Mouse (Mus musculus): ENCODE data around the gene Csnk1g2. TPM values are rescaled to one million over a fixed set of nuclear protein-coding genes. Genes with fewer than 3 reads are reported as not detected.

The Csnk1g2 gene
- 100 to 1,000 TPM; 244 to 251 TPM for total RNA-seq (2021)
- long read RNA-seq, experiment 1, transcript Csnk1g2-201 (11 exons, 2,348 nt): major isoform, 29 of 285 reads
- long read RNA-seq, experiment 1, partial matches to known transcripts: 28 of 285 reads
- long read RNA-seq, experiment 1, other reads (novel, unspliced or antisense): 228 of 285 reads
- long read RNA-seq, experiment 2, transcript Csnk1g2-201 (11 exons, 2,348 nt): major isoform, 27 of 286 reads
- long read RNA-seq, experiment 2, partial matches to known transcripts: 12 of 286 reads
- long read RNA-seq, experiment 2, other reads (novel, unspliced or antisense): 247 of 286 reads

GRCm38 (mm10) chr10:80622661-80623456 lies at the start of gene Csnk1g2:
Gene Csnk1g2, plus strand, starts transcription at chr10:80622838.
- no peak for TF ChIP-seq CTCF (IDR thresholded peaks at IDR 0.05)
- intact Hi-C loops (cut with DNase I): loop anchor here (1.0 to 2.0 kb wide), 5 partner anchors 20 to 80 kb away; partner anchors contain the start of genes Btbd2, Izumo4 and Klf16
- Histone ChIP-seq H3K27ac (peak within 1 kb of the TSS; percentile 97), H3K4me3 (peak within 1 kb of the TSS; percentile 87)
- peak; percentile 55 to 61 for DNase-seq (ENCODE audit: extremely low spot score in 1 of 2, low spot score in 2 of 2)

- Histone ChIP-seq H3K4me3 (peak overlapping the region; percentile 36), H3K27ac (peak overlapping the region; percentile 96)
- intact Hi-C loops (cut with DNase I): no loop called here
- TF ChIP-seq CTCF (IDR thresholded peaks at IDR 0.05): no peak
- DNase-seq (ENCODE audit: extremely low spot score in 1 of 2, low spot score in 2 of 2): peak in 1 of 2 experiments; percentile 51
These were observed 48.7 kb upstream of the Csnk1g2 start for GRCm38 (mm10) chr10:80573944-80574343.

- Histone ChIP-seq H3K27ac (peak overlapping the region; percentile 96), H3K4me3 (peak overlapping the region; percentile 83)
- intact Hi-C loops (cut with DNase I): loop anchor here (5.0 kb wide), 1 partner anchor 102 kb away; the partner anchor contains the start of gene Mknk2
- DNase-seq (ENCODE audit: extremely low spot score in 1 of 2, low spot score in 2 of 2): peak in 1 of 2 experiments; percentile 23
- TF ChIP-seq CTCF (IDR thresholded peaks at IDR 0.05): no peak
These were observed 47.7 kb upstream of the Csnk1g2 start for GRCm38 (mm10) chr10:80574896-80575295.

DNA sequence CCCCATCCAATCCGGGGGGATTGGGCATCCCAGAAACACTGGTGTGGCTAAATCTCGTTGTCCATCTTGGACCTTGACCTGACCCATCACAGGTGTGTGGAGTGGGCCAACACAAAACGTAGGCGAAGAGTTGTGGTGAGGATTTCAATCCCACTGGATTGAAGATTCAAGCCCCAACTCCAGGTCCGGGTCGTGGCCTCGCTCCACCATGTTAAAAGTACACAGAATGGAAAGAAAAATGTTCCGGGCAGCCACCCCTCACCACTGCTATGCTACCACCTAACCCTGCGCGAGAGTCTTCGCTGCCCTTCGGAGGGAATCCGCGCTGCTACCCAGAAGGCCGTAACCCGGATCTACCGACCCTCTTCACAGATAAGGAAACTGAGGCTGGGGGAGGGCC lies 46.7 kb upstream of the Csnk1g2 start:
- intact Hi-C loops (cut with DNase I): loop anchor here (2.0 to 5.0 kb wide), 2 partner anchors 47 to 101 kb away; partner anchors contain the start of genes Csnk1g2 and Mknk2
- peak overlapping the region; percentile 83 for H3K4me3 ChIP-seq
- DNase-seq (ENCODE audit: extremely low spot score in 1 of 2, low spot score in 2 of 2): no peak
- H3K27ac ChIP-seq: peak overlapping the region; percentile 96
- TF ChIP-seq CTCF (IDR thresholded peaks at IDR 0.05): no peak

- TF ChIP-seq CTCF (IDR thresholded peaks at IDR 0.05): no peak; the same call in none of the 2 replicates
- Histone ChIP-seq H3K27ac (peak overlapping the region; percentile 96), H3K4me3 (peak overlapping the region; percentile 83)
- intact Hi-C loops (cut with DNase I): loop anchor here (1.0 to 5.0 kb wide), 3 partner anchors 10 to 101 kb away; partner anchors contain the start of genes Csnk1g2 and Mknk2
- DNase-seq (ENCODE audit: extremely low spot score in 1 of 2, low spot score in 2 of 2): no peak
These were observed 46.1 kb upstream of the Csnk1g2 start for GRCm38 (mm10) chr10:80576351-80577194.

GRCm38 (mm10) chr10:80577195-80578130 lies 45.2 kb upstream of the Csnk1g2 start, which contains the start of gene Klf16:
Gene Klf16, minus strand, starts transcription at chr10:80577321.
- peak; percentile 95 to 96 for DNase-seq (ENCODE audit: extremely low spot score in 1 of 2, low spot score in 2 of 2)
- Histone ChIP-seq H3K4me3 (peak within 1 kb of the TSS; percentile 83), H3K27ac (peak within 1 kb of the TSS; percentile 96)
- intact Hi-C loops (cut with DNase I): loop anchor here (1.0 to 5.0 kb wide), 3 partner anchors 11 to 100 kb away; partner anchors contain the start of genes Csnk1g2 and Mknk2
- TF ChIP-seq CTCF (IDR thresholded peaks at IDR 0.05): no peak

- TF ChIP-seq CTCF (IDR thresholded peaks at IDR 0.05): peak; percentile 75
- Histone ChIP-seq H3K27ac (peak overlapping the region; percentile 90), H3K4me3 (peak overlapping the region; percentile 83)
- intact Hi-C loops (cut with DNase I): loop anchor here (5.0 kb wide), 1 partner anchor 99 kb away; the partner anchor contains the start of gene Mknk2
- DNase-seq (ENCODE audit: extremely low spot score in 1 of 2, low spot score in 2 of 2): peak in 1 of 2 experiments; percentile 68
These were observed 44.4 kb upstream of the Csnk1g2 start for GRCm38 (mm10) chr10:80578131-80578750.

DNA sequence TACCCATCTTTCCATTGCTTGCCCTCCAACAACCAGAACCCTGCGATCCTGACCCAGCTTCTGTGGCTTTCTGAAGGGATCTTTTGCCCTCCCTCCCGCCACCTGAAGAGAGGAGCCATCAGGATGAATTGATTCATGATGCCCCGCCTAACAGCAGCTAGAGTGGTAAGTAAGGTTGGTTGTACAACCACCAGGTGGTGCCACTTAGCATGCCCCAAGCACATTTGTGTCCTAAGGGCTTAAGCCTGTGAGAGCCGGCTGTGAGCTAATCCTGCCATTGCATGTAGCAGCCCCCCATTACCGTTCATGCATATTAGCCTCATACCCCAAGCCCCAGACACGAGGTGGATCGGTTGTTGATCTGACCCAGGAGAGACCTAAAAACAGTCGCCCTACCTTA lies 43.7 kb upstream of the Csnk1g2 start:
- peak; percentile 52 for TF ChIP-seq CTCF (IDR thresholded peaks at IDR 0.05)
- intact Hi-C loops (cut with DNase I): loop anchor here (5.0 kb wide), 1 partner anchor 98 kb away; the partner anchor contains the start of gene Mknk2
- no peak overlapping the region for H3K4me3 ChIP-seq
- no peak for DNase-seq (ENCODE audit: extremely low spot score in 1 of 2, low spot score in 2 of 2)
- peak overlapping the region; percentile 90; the same call in 1 of the 2 replicates for H3K27ac ChIP-seq

GRCm38 (mm10) chr10:80583047-80583446 lies 39.6 kb upstream of the Csnk1g2 start:
- DNase-seq (ENCODE audit: extremely low spot score in 1 of 2, low spot score in 2 of 2): no peak
- H3K4me3 ChIP-seq: no peak overlapping the region
- intact Hi-C loops (cut with DNase I): no loop called here
- H3K27ac ChIP-seq: peak overlapping the region; percentile 32; the same call in 1 of the 2 replicates
- TF ChIP-seq CTCF (IDR thresholded peaks at IDR 0.05): no peak
